Mouse (Mus musculus) spleen, adult 2 months (tissue): ENCODE results near the gene Arih1.

Source experiments
- CTCF ChIP-seq: fragments of 200-500 bp; IDR thresholded peaks from 2 replicates; pipeline ENCODE4 v1.5.1; 2011; ENCODE audit warnings: mild to moderate bottlenecking, inconsistent platforms; ENCODE audit not compliant: insufficient read depth, insufficient read length, insufficient replicate concordance; ENCODE audit errors: extremely low read depth
- POLR2A ChIP-seq: fragments of 200-500 bp; IDR thresholded peaks from 2 replicates; pipeline ENCODE4 v1.6.1; 2011; ENCODE audit warnings: low read depth, low read length, inconsistent platforms

- no peak for TF ChIP-seq CTCF
- no peak for TF ChIP-seq POLR2A
Observed at GRCm38 (mm10) chr9:59512381-59512780, 26.0 kb upstream of the Arih1 start.
